Mouse (Mus musculus) CH12.LX (cell line): Measurements from ENCODE around the gene Ctdspl.

ENCODE experiments used
- BHLHE40 ChIP-seq: IDR thresholded peaks from 2 replicates; pipeline ENCODE4 v1.6.1; 2011; ENCODE audit warnings: mild to moderate bottlenecking, low read depth, low read length, improper control_type of control experiment
- CTCF ChIP-seq, 2 experiments: IDR thresholded peaks in 1 of 2; conservative IDR thresholded peaks in 1 of 2; 2 replicates each; pipeline ENCODE4 v1.5.1; 2011 to 2012; ENCODE audit warnings: low read depth in 2 of 2, low read length in 2 of 2, improper control_type of control experiment in 1 of 2, inconsistent platforms in 1 of 2, mild to moderate bottlenecking in 1 of 2, moderate library complexity in 1 of 2
- E2F4 ChIP-seq: IDR thresholded peaks from 2 replicates; pipeline ENCODE4 v1.6.1; 2011; ENCODE audit warnings: low read depth, low read length, improper control_type of control experiment; ENCODE audit not compliant: insufficient replicate concordance
- EP300 ChIP-seq: IDR thresholded peaks from 2 replicates; pipeline ENCODE4 v1.6.1; 2011; ENCODE audit warnings: low read length, improper control_type of control experiment
- HCFC1 ChIP-seq: IDR thresholded peaks from 2 replicates; pipeline ENCODE4 v1.6.1; 2012; ENCODE audit warnings: low read depth, mild to moderate bottlenecking, inconsistent platforms, low read length, improper control_type of control experiment
- MAFK ChIP-seq: IDR thresholded peaks from 2 replicates; pipeline ENCODE4 v1.6.1; 2011; ENCODE audit warnings: low read length, improper control_type of control experiment; ENCODE audit not compliant: insufficient replicate concordance
- POLR2A ChIP-seq: IDR thresholded peaks from 2 replicates; pipeline ENCODE4 v1.6.1; 2011; ENCODE audit warnings: low read depth, mild to moderate bottlenecking, improper control_type of control experiment, low read length
- RCOR1 ChIP-seq: conservative IDR thresholded peaks from 2 replicates; pipeline ENCODE4 v1.6.1; 2012; ENCODE audit warnings: low read depth, mild to moderate bottlenecking, inconsistent platforms, low read length, improper control_type of control experiment
- UBTF ChIP-seq: IDR thresholded peaks from 2 replicates; pipeline ENCODE4 v1.6.1; 2012; ENCODE audit warnings: low read depth, mild to moderate bottlenecking, inconsistent platforms, low read length, improper control_type of control experiment, moderate library complexity
- USF1 ChIP-seq: IDR thresholded peaks from 2 replicates; pipeline ENCODE4 v1.6.1; 2014; ENCODE audit warnings: low read depth, mild to moderate bottlenecking, inconsistent platforms, low read length, improper control_type of control experiment
- USF2 ChIP-seq: conservative IDR thresholded peaks from 2 replicates; pipeline ENCODE4 v1.6.1; 2011; ENCODE audit warnings: low read depth, low read length, improper control_type of control experiment

GRCm38 (mm10) chr9:118901917-118902316 lies 24.3 kb upstream of the Ctdspl start:
- TF ChIP-seq USF1 (no peak), RCOR1 (no peak), CTCF (conservative IDR thresholded peaks at IDR 0.05 in 1 of 2, IDR thresholded peaks at IDR 0.05 in 1 of 2; ENCODE audit: low read depth in 2 of 2, low read length in 2 of 2) (no peak), MAFK (no peak), POLR2A (no peak), E2F4 (no peak), EP300 (no peak), HCFC1 (no peak), USF2 (no peak), BHLHE40 (no peak), UBTF (no peak)
